Mouse (Mus musculus) ES-Bruce4 (cell line): ENCODE data around the gene Krtap10-10.

ENCODE experiments used
- EP300 ChIP-seq: IDR thresholded peaks from 2 replicates; pipeline ENCODE4 v1.6.1; 2011; ENCODE audit warnings: low read depth, low read length; ENCODE audit not compliant: insufficient read depth
- POLR2A ChIP-seq: IDR thresholded peaks from one replicate; pipeline ENCODE4 v1.8.1; 2011; ENCODE audit warnings: low read length; ENCODE audit not compliant: insufficient read depth

GRCm38 (mm10) chr10:77869651-77870050 is 33.9 kb downstream of the Krtap10-10 start:
- no peak for TF ChIP-seq EP300
- no peak for TF ChIP-seq POLR2A
